Mouse (Mus musculus) heart, embryonic 11.5 days (tissue): ENCODE data around the gene Gnb2. TPM values are rescaled to one million over a fixed set of nuclear protein-coding genes. Genes with fewer than 3 reads are reported as not detected.

Experiments
- ATAC-seq: fragments of 200-750 bp; cut with Nextera tagmentation; replicated peaks from 2 replicates; pipeline ENCODE4 v1.8.0; 2017; ENCODE audit warnings: moderate library complexity; ENCODE audit not compliant: insufficient number of reproducible peaks, low FRiP score, low TSS enrichment
- H3K27ac ChIP-seq: fragments of 300-500 bp; sonication (generic); 2 replicates; pipeline ENCODE4 v1.5.1; 2014; ENCODE audit warnings: mild to moderate bottlenecking, low read depth, low read length
- H3K27me3 ChIP-seq: fragments of 300-500 bp; sonication (generic); 2 replicates; pipeline ENCODE4 v1.6.1; 2014; ENCODE audit warnings: mild to moderate bottlenecking, low read length, mixed read lengths; ENCODE audit not compliant: control insufficient read depth, insufficient read depth
- H3K36me3 ChIP-seq: fragments of 300-500 bp; sonication (generic); 2 replicates; pipeline ENCODE4 v1.6.1; 2014; ENCODE audit warnings: mild to moderate bottlenecking, low read length, moderate library complexity, mixed read lengths; ENCODE audit not compliant: control insufficient read depth, insufficient read depth
- H3K4me1 ChIP-seq: fragments of 300-500 bp; sonication (generic); 2 replicates; pipeline ENCODE4 v1.6.1; 2014; ENCODE audit warnings: low read length; ENCODE audit not compliant: control insufficient read depth, insufficient read depth
- H3K4me2 ChIP-seq: fragments of 300-500 bp; sonication (generic); 2 replicates; pipeline ENCODE4 v1.6.1; 2014; ENCODE audit warnings: mild to moderate bottlenecking, moderate library complexity
- H3K4me3 ChIP-seq: fragments of 300-500 bp; sonication (generic); 2 replicates; pipeline ENCODE4 v1.5.1; 2014; ENCODE audit warnings: low read depth, low read length
- H3K9ac ChIP-seq: fragments of 300-500 bp; sonication (generic); 2 replicates; pipeline ENCODE4 v1.6.1; 2014; ENCODE audit warnings: mild to moderate bottlenecking, low read depth, low read length, moderate library complexity
- H3K9me3 ChIP-seq: fragments of 300-500 bp; sonication (generic); replicated peaks from 2 replicates; pipeline ENCODE4 v1.6.1; 2016; ENCODE audit warnings: low read length; ENCODE audit not compliant: control insufficient read depth
- WGBS: fragments of 180-500 bp; shearing (Covaris S2); extraction: QIAGEN DNeasy Blood & Tissue Kit; methylation state at CpG from one replicate; pipeline ENCODE4 v1.1.7; 2014; ENCODE audit not compliant: insufficient replicate concordance; 5-methylcytosine and 5-hydroxymethylcytosine counted together
- polyA plus RNA-seq: library from polyadenylated mRNA; unstranded; fragments of >200 nt; fragmentation: Nextera tagmentation; extraction: Ambion mirVana; gene quantifications from 2 replicates; pipeline ENCODE4 v1.2.1, GENCODE M21; 2014

Gene Gnb2
- polyA plus RNA-seq, 1 experiment from 2014 or later, result 318 TPM

- Histone ChIP-seq H3K4me3 (no peak overlapping the region), H3K27me3 (no peaks in the 10 kb centered on the region), H3K36me3 (peaks cover 57% of the 10 kb centered on the region), H3K9me3 (no peaks in the 10 kb centered on the region), H3K4me2 (no peak overlapping the region), H3K27ac (no peak overlapping the region), H3K4me1 (peaks cover 10% of the 10 kb centered on the region; the same call in 1 of the 2 replicates), H3K9ac (no peak overlapping the region)
- WGBS, result 80% methylated on average over 1 of the region's 1 CpGs
- ATAC-seq, result no peak
Measured at GRCm38 (mm10) chr5:137527413-137527812, 5.9 kb downstream of the Gnb2 start.

DNA sequence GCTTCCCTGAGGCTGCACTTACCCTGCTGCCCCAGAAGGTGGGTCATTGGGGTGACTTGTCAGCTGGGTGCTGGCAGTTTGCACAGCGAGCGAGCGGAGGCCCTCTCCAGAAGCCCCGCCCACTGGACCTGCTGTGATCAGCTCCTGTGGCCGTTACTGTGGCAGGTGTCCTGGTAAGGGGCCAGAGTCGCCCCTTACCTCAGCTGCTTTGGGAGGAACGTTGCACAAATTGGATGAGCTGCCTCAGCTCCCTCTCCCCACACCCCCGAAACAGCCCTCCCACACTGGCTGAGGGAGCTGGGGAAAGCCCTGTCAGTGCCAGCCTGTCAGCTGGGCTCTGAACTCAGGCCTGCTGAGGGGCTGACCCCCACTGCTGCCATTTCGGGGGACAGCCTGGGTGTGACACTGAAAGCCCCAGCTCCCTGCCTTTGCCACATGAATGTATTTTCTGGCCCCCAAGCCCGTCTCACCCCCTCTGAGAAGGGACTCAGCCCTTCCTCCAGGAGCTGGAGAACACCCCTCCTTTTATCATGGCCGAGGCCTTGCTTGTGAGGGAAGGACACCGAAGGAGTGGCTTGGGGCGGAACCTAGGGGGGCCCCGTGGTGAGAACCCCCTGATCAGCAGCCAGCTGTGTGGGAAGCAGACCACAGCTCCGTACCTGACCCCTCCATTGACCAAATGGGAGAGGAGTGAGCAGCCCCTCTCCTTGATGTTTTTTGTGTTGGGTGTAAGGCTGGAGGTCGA is 6.9 kb downstream of the Gnb2 start:
- Histone ChIP-seq H3K4me1 (peaks cover 10% of the 10 kb centered on the region; the same call in 1 of the 2 replicates), H3K27ac (no peak overlapping the region), H3K4me2 (no peak overlapping the region), H3K4me3 (no peak overlapping the region), H3K9ac (no peak overlapping the region), H3K36me3 (peaks cover 65% of the 10 kb centered on the region), H3K9me3 (no peaks in the 10 kb centered on the region), H3K27me3 (no peaks in the 10 kb centered on the region)
- WGBS, result 56% methylated on average over 16 of the region's 16 CpGs
- no peak for ATAC-seq

GRCm38 (mm10) chr5:137525511-137525910 is 7.8 kb downstream of the Gnb2 start:
- no peak overlapping the region for H3K27ac ChIP-seq
- H3K4me1 ChIP-seq, result peaks cover 10% of the 10 kb centered on the region; the same call in 1 of the 2 replicates
- WGBS, result 82% methylated on average over 16 of the region's 16 CpGs
- H3K27me3 ChIP-seq, result no peaks in the 10 kb centered on the region
- no peak overlapping the region for H3K4me3 ChIP-seq
- no peaks in the 10 kb centered on the region for H3K9me3 ChIP-seq
- H3K9ac ChIP-seq, result no peak overlapping the region
- H3K4me2 ChIP-seq, result no peak overlapping the region
- ATAC-seq, result no peak
- peaks cover 72% of the 10 kb centered on the region for H3K36me3 ChIP-seq

DNA sequence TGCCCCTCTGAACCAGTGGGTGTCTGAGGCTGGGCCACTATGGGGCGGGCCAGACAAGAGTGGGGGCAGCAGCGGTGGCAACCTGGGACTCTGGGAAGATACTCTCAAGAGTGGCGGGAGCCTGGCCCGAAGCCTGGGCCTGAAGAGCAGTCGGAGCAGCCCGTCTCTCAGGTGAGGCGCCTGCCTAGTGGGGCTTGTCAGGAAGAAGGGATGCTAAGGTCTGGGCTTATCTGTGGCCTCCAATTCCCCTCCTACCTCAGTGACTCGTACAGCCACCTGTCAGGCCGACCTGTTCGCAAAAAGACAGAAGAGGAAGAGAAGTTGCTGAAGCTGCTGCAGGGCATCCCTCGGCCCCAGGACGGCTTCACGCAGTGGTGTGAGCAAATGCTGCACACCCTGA is 8.6 kb downstream of the Gnb2 start:
- H3K9me3 ChIP-seq, result no peaks in the 10 kb centered on the region
- H3K27ac ChIP-seq, result no peak overlapping the region
- H3K9ac ChIP-seq, result no peak overlapping the region
- 91% methylated on average over 13 of the region's 13 CpGs for WGBS
- H3K4me1 ChIP-seq, result 0 out of 2 replicates have a peak, but pooled peaks cover 7% of the 10 kb centered on the region
- no peak for ATAC-seq
- H3K4me2 ChIP-seq, result no peak overlapping the region
- H3K27me3 ChIP-seq, result no peaks in the 10 kb centered on the region
- peaks cover 76% of the 10 kb centered on the region for H3K36me3 ChIP-seq
- H3K4me3 ChIP-seq, result no peak overlapping the region

DNA sequence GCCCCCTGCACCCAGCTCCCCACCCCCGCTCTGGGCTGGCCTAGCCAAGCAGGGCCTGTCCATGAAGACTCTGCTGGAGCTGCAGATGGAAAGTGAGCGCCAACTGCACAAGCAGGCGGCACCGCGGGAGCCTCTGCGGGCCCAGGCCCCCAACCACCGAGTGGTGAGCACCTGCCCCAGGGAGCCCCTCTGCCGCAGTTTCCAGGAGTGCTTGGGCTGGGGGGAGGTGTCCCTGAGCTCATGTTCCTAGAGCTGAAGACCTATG is 9.1 kb downstream of the Gnb2 start:
- no peak overlapping the region for H3K27ac ChIP-seq

GRCm38 (mm10) chr5:137523396-137524250 is 9.7 kb downstream of the Gnb2 start:
- Histone ChIP-seq H3K4me1 (0 out of 2 replicates have a peak, but pooled peaks cover 7% of the 10 kb centered on the region), H3K4me3 (no peak overlapping the region), H3K27ac (no peak overlapping the region), H3K4me2 (no peak overlapping the region), H3K27me3 (no peaks in the 10 kb centered on the region), H3K36me3 (peaks cover 78% of the 10 kb centered on the region), H3K9ac (no peak overlapping the region), H3K9me3 (no peaks in the 10 kb centered on the region)
- ATAC-seq, result no peak
- WGBS, result 82% methylated on average over 25 of the region's 25 CpGs

More for the DNA sequence above, 9.1 kb downstream of the Gnb2 start:
- Histone ChIP-seq H3K9ac (no peak overlapping the region), H3K36me3 (peaks cover 76% of the 10 kb centered on the region), H3K27me3 (no peaks in the 10 kb centered on the region), H3K4me2 (no peak overlapping the region), H3K9me3 (no peaks in the 10 kb centered on the region), H3K4me1 (0 out of 2 replicates have a peak, but pooled peaks cover 7% of the 10 kb centered on the region), H3K4me3 (no peak overlapping the region)
- ATAC-seq, result no peak
- 81% methylated on average over 8 of the region's 8 CpGs for WGBS

DNA sequence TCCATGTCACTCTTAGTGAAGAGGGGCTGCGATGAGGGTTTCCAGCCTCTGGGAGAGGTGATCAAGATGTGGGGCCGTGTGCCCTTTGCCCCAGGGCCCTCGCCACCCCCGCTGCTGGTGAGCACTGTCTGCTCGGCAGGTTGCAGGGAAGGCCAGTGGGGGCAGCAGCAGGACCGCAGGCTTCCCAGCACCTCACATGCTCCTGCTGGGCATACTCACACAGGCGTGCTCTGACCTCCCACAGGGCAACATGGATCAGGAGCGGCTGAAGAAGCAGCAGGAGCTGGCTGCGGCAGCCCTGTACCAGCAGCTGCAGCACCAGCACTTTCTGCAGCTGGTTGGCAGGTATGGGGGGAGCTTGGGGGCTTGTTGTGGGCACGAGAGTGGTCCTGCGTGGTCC is 10.6 kb downstream of the Gnb2 start:
- 0 out of 2 replicates have a peak, but pooled peaks cover 7% of the 10 kb centered on the region for H3K4me1 ChIP-seq
- no peak overlapping the region for H3K4me3 ChIP-seq
- H3K4me2 ChIP-seq, result no peak overlapping the region
- no peaks in the 10 kb centered on the region for H3K9me3 ChIP-seq
- H3K36me3 ChIP-seq, result peaks cover 69% of the 10 kb centered on the region
- WGBS, result 83% methylated on average over 11 of the region's 11 CpGs
- no peak for ATAC-seq
- no peak overlapping the region for H3K27ac ChIP-seq
- no peak overlapping the region for H3K9ac ChIP-seq
- H3K27me3 ChIP-seq, result no peaks in the 10 kb centered on the region

DNA sequence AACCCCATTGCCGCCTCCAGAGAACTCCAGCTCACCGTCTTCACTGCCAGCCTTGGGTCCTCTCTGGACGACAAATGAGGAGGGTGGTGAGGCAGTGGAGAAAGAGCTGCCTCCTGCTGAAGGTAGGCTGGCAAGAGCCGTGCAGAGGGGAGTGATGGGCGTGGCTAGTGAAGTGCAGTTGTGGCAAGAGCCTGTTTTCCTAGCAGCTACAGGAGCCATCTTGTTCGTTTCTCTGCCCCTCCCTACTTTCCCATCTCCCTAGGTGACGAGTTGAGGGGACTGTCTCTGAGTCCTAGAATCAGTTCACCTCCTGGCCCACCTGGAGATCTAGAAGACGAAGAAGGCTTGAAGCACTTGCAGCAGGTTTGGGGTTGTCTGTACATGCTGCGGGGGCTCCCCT is 11.4 kb downstream of the Gnb2 start:
- Histone ChIP-seq H3K4me3 (no peak overlapping the region), H3K36me3 (peaks cover 66% of the 10 kb centered on the region), H3K9me3 (no peaks in the 10 kb centered on the region), H3K4me2 (no peak overlapping the region), H3K27me3 (no peaks in the 10 kb centered on the region), H3K27ac (no peak overlapping the region), H3K4me1 (0 out of 2 replicates have a peak, but pooled peaks cover 4% of the 10 kb centered on the region), H3K9ac (no peak overlapping the region)
- ATAC-seq, result no peak
- WGBS, result 77% methylated on average over 9 of the region's 9 CpGs
